Mouse (Mus musculus) liver, embryonic 14.5 days (tissue): Measurements from ENCODE around the gene Adam17.

Source experiments
- CTCF ChIP-seq: IDR thresholded peaks from 2 replicates; pipeline ENCODE4 v1.5.1; 2016; ENCODE audit warnings: antibody characterized with exemption, low read depth, control low read depth
- EP300 ChIP-seq: IDR thresholded peaks from 2 replicates; pipeline ENCODE4 v1.6.1; 2016; ENCODE audit warnings: antibody characterized with exemption, low read depth

DNA sequence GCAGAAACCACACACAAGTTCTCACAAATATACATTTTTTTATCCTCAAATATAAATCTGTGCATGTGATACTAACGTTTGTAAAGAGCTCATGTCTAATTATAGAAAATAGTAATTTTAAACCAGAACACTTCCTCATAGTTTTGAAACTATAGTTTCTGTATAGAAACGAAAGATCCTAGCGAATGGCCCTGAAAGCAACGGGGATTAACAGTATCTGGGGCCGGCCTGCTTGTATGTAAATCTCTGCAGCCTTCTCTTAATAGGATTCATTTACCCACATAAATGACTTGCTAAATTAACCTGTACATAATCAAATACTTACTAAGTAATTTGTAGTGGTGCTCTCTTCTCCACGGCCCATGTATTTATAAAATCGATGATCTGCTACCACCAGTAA, 26.5 kb downstream of the Adam17 start:
- no peak for TF ChIP-seq CTCF
- TF ChIP-seq EP300: no peak
